Comparison of ENCODE assay signal across 12 mouse cellular contexts in the genomic region with DNA sequence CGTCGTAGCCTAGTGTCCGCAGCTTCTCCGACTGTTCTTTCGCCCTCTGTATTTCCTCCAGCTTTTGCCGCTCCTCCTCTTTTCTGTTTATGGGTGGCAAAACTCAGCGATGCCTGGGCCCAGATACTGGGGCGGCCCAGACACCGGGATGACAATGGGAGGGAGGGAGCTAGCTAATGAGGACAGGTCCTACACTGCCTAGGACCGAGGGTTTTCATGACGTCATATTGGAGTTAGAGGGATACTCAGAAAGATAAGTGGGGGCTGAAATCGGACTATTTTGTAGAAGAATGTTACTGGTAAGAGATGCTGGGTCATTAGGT. TPM values are rescaled to one million over a fixed set of nuclear protein-coding genes. Genes with fewer than 3 reads are reported as not detected.
DNase-seq lines count a peak whose midpoint lies in the region; ATAC-seq and TF ChIP-seq lines count a peak whose summit lies in the region.
"Had no signal": no experiment of that assay in that cellular context is flagged by ENCODE, and none has a peak within 500 bp of the region (broad histone marks: within the 10 kb centered on the region; RNA-seq: fewer than 3 reads in every experiment).

No protein-coding gene starts in this region.

- peak overlapping the region; percentile 56 for H3K4me2 ChIP-seq in heart, postnatal 0 days (ENCODE audit: low read depth, low read length)
- peak overlapping the region; percentile 29 for H3K4me2 ChIP-seq in forebrain, postnatal 0 days (ENCODE audit: low read depth)
- H3K4me2 ChIP-seq in liver, embryonic 14.5 days (ENCODE audit: low read depth), result peak overlapping the region; percentile 26

- ATAC-seq in heart, postnatal 0 days (ENCODE audit: insufficient read depth, low read depth), result no peak
- no peak for ATAC-seq in forebrain, postnatal 0 days
- ATAC-seq in liver, embryonic 14.5 days (ENCODE audit: insufficient read depth), result no peak

- no peaks in the 10 kb centered on the region for H3K9me3 ChIP-seq in heart, postnatal 0 days (replicated peaks; ENCODE audit: control insufficient read depth, low read length)
- H3K9me3 ChIP-seq in ES-Bruce4 (replicated peaks; ENCODE audit: control insufficient read depth, insufficient read depth, low read length, poor library complexity, severe bottlenecking), result no peaks in the 10 kb centered on the region
- H3K9me3 ChIP-seq in forebrain, postnatal 0 days (ENCODE audit: low read length), result no peaks in the 10 kb centered on the region
- no peaks in the 10 kb centered on the region for H3K9me3 ChIP-seq in liver, embryonic 14.5 days (ENCODE audit: control insufficient read depth, low read length)

- no peaks in the 10 kb centered on the region for H3K36me3 ChIP-seq in heart, postnatal 0 days (replicated peaks; ENCODE audit: control insufficient read depth, insufficient read depth, low read length)
- no peaks in the 10 kb centered on the region for H3K36me3 ChIP-seq in ES-Bruce4 (ENCODE audit: control insufficient read depth, insufficient read depth, low read length, poor library complexity, severe bottlenecking)
- no peaks in the 10 kb centered on the region for H3K36me3 ChIP-seq in forebrain, postnatal 0 days (ENCODE audit: insufficient read depth)
- H3K36me3 ChIP-seq in liver, embryonic 14.5 days (replicated peaks; ENCODE audit: control insufficient read depth, insufficient read depth, low read depth), result no peaks in the 10 kb centered on the region

- H3K4me3 ChIP-seq in heart, postnatal 0 days (ENCODE audit: low read depth, low read length), result peak overlapping the region; percentile 33
- H3K4me3 ChIP-seq in ES-Bruce4 (ENCODE audit: low read depth, low read length), result peak overlapping the region; percentile 47
- peak overlapping the region; percentile 11; the same call in 1 of the 2 replicates for H3K4me3 ChIP-seq in forebrain, postnatal 0 days (ENCODE audit: low read depth, low read length)
- no peak overlapping the region for H3K4me3 ChIP-seq in liver, embryonic 14.5 days (ENCODE audit: insufficient read depth in 1 of 2, low read depth in 2 of 2, low read length in 2 of 2)

- H3K9ac ChIP-seq in heart, postnatal 0 days (replicated peaks; ENCODE audit: low read depth, low read length), result no peak overlapping the region
- H3K9ac ChIP-seq in ES-Bruce4 (ENCODE audit: low read depth, poor library complexity, severe bottlenecking), result no peak overlapping the region
- no peak overlapping the region for H3K9ac ChIP-seq in forebrain, postnatal 0 days
- no peak overlapping the region for H3K9ac ChIP-seq in liver, embryonic 14.5 days (replicated peaks)

- no peak for TF ChIP-seq POLR2A in ES-Bruce4 (IDR thresholded peaks at IDR 0.05; ENCODE audit: insufficient read depth, low read length)

- H3K4me1 ChIP-seq in heart, postnatal 0 days (ENCODE audit: control insufficient read depth, insufficient read depth), result peaks cover 21% of the 10 kb centered on the region
- H3K4me1 ChIP-seq in ES-Bruce4 (ENCODE audit: control insufficient read depth, insufficient read depth, low read length), result no peaks in the 10 kb centered on the region
- peaks cover 15% of the 10 kb centered on the region for H3K4me1 ChIP-seq in forebrain, postnatal 0 days (ENCODE audit: insufficient read depth)
- H3K4me1 ChIP-seq in liver, embryonic 14.5 days (replicated peaks; ENCODE audit: control insufficient read depth in 2 of 2, insufficient read depth in 2 of 2, low read length in 1 of 2), result no peaks in the 10 kb centered on the region

- DNase-seq in heart, postnatal 0 days (ENCODE audit: low spot score), result no peak
- DNase-seq in heart, postnatal 4 days, result no peak
- DNase-seq in forebrain, postnatal 0 days, result no peak
- no peak for DNase-seq in liver, embryonic 14.5 days (ENCODE audit: low read depth in 3 of 3, low spot score in 3 of 3)
- no peak for DNase-seq in cerebellum, adult 9-10 months
- DNase-seq in spleen, postnatal 4 days (ENCODE audit: low spot score in 2 of 2), result no peak
- DNase-seq in left cerebral cortex, postnatal 4 days, result no peak
- DNase-seq: embryo, embryonic 11 days had no signal

- no peak for TF ChIP-seq CTCF in heart, postnatal 0 days (IDR thresholded peaks at IDR 0.05; ENCODE audit: low read depth)
- TF ChIP-seq CTCF in ES-Bruce4 (IDR thresholded peaks at IDR 0.05; ENCODE audit: low read depth, low read length), result no peak
- no peak for TF ChIP-seq CTCF in forebrain, postnatal 0 days (IDR thresholded peaks at IDR 0.05; ENCODE audit: low read depth)
- no peak for TF ChIP-seq CTCF in liver, embryonic 14.5 days (IDR thresholded peaks at IDR 0.05; ENCODE audit: low read depth)

- intact Hi-C loops in left cerebral cortex, postnatal 4 days (cut with DNase I), result no loop called here

- H3K27me3 ChIP-seq in heart, postnatal 0 days (ENCODE audit: control insufficient read depth, insufficient read depth, low read length), result peaks cover 97% of the 10 kb centered on the region
- H3K27me3 ChIP-seq in ES-Bruce4 (ENCODE audit: control insufficient read depth, insufficient read depth, low read length, poor library complexity, severe bottlenecking), result no peaks in the 10 kb centered on the region
- peaks cover 96% of the 10 kb centered on the region for H3K27me3 ChIP-seq in forebrain, postnatal 0 days (ENCODE audit: insufficient read depth, low read length)
- peaks cover 98% of the 10 kb centered on the region for H3K27me3 ChIP-seq in liver, embryonic 14.5 days (ENCODE audit: control insufficient read depth, insufficient read depth, low read length)

- TF ChIP-seq EP300 in heart, postnatal 0 days (IDR thresholded peaks at IDR 0.05; ENCODE audit: low read depth), result no peak
- no peak for TF ChIP-seq EP300 in ES-Bruce4 (IDR thresholded peaks at IDR 0.05; ENCODE audit: insufficient read depth, low read depth, low read length)
- no peak for TF ChIP-seq EP300 in liver, embryonic 14.5 days (IDR thresholded peaks at IDR 0.05; ENCODE audit: low read depth)

- 3% methylated on average over 12 of the region's 12 CpGs for WGBS in heart, postnatal 0 days
- WGBS in forebrain, postnatal 0 days, result 3% methylated on average over 12 of the region's 12 CpGs
- 3% methylated on average over 12 of the region's 12 CpGs for WGBS in liver, embryonic 14.5 days (ENCODE audit: insufficient replicate concordance)

- H3K27ac ChIP-seq in heart, postnatal 0 days (ENCODE audit: low read depth), result no peak overlapping the region
- no peak overlapping the region for H3K27ac ChIP-seq in ES-Bruce4 (ENCODE audit: insufficient read depth, low read length)
- H3K27ac ChIP-seq in forebrain, postnatal 0 days (ENCODE audit: low read depth, low read length), result no peak overlapping the region
- no peak overlapping the region for H3K27ac ChIP-seq in liver, embryonic 14.5 days
- H3K27ac ChIP-seq: macrophage had no signal

RNA-seq across cellular contexts. Expression of gene Tnfrsf25, which starts 5.4 kb away (rescaled TPM):
- total RNA-seq in heart, postnatal 0 days (2014; rRNA removed; ENCODE audit: low replicate concordance), result 0.89 TPM in 1 of 2 replicates, not detected in the other
- polyA plus RNA-seq in heart, postnatal 0 days (2015; fragmentation: Nextera tagmentation; extraction: Ambion mirVana), result 0.75 and 1.2 TPM in 2 replicates
- total RNA-seq in heart, postnatal 4 days (2021), result 1 to 10 TPM in 1 of 2 experiments, under 1 TPM in 1; 0.88 to 2.2 TPM
- polyA plus RNA-seq in ES-Bruce4 (2011; ENCODE audit: insufficient read depth, insufficient read length, low read depth, missing spikeins), result 1.5 and 2.0 TPM in 2 replicates
- total RNA-seq in forebrain, postnatal 0 days (2014; rRNA removed), result 1.4 TPM in 1 of 2 replicates, not detected in the other
- 0.19 and 0.30 TPM in 2 replicates for polyA plus RNA-seq in forebrain, postnatal 0 days (2015; fragmentation: Nextera tagmentation; extraction: Ambion mirVana)
- 0.68 and 0.93 TPM in 2 replicates for polyA plus RNA-seq in liver, embryonic 14.5 days (2012; rRNA removed)
- 0.15 and 0.16 TPM in 2 replicates for polyA plus RNA-seq in liver, embryonic 14.5 days (2014; fragmentation: Nextera tagmentation; extraction: Ambion mirVana)
- total RNA-seq in left cerebral cortex, postnatal 4 days (2021), result 1 to 10 TPM; 2.3 to 2.6 TPM
- total RNA-seq: G1E had no signal
- polyA plus RNA-seq: G1E had no signal

RNA-seq across cellular contexts. Expression of gene Espn, which starts 31.0 kb away (rescaled TPM):
- 0.34 and 0.97 TPM in 2 replicates for total RNA-seq in heart, postnatal 0 days (2014; rRNA removed; ENCODE audit: low replicate concordance)
- polyA plus RNA-seq in heart, postnatal 0 days (2015; fragmentation: Nextera tagmentation; extraction: Ambion mirVana), result 0.69 and 0.87 TPM in 2 replicates
- 1 to 10 TPM; 1.5 to 1.8 TPM for total RNA-seq in heart, postnatal 4 days (2021)
- 18.8 and 19.3 TPM in 2 replicates for polyA plus RNA-seq in ES-Bruce4 (2011; ENCODE audit: insufficient read depth, insufficient read length, low read depth, missing spikeins)
- 0.08 and 0.71 TPM in 2 replicates for total RNA-seq in forebrain, postnatal 0 days (2014; rRNA removed)
- polyA plus RNA-seq in forebrain, postnatal 0 days (2015; fragmentation: Nextera tagmentation; extraction: Ambion mirVana), result 0.50 and 0.69 TPM in 2 replicates
- 1.2 and 1.5 TPM in 2 replicates for polyA plus RNA-seq in liver, embryonic 14.5 days (2012; rRNA removed)
- polyA plus RNA-seq in liver, embryonic 14.5 days (2014; fragmentation: Nextera tagmentation; extraction: Ambion mirVana), result 1.2 and 1.9 TPM in 2 replicates
- total RNA-seq in left cerebral cortex, postnatal 4 days (2021), result under 1 TPM in 1 of 2 experiments, not detected in 1; 0.46 TPM

RNA-seq across cellular contexts. Expression of gene Hes2, which starts 37.5 kb away (rescaled TPM):
- total RNA-seq in heart, postnatal 0 days (2014; rRNA removed; ENCODE audit: low replicate concordance), result not detected in 2 replicates
- not detected in 2 replicates for polyA plus RNA-seq in heart, postnatal 0 days (2015; fragmentation: Nextera tagmentation; extraction: Ambion mirVana)
- total RNA-seq in heart, postnatal 4 days (2021), result not detected
- polyA plus RNA-seq in ES-Bruce4 (2011; ENCODE audit: insufficient read depth, insufficient read length, low read depth, missing spikeins), result 0.39 TPM in 1 of 2 replicates, not detected in the other
- not detected in 2 replicates for total RNA-seq in forebrain, postnatal 0 days (2014; rRNA removed)
- not detected in 2 replicates for polyA plus RNA-seq in forebrain, postnatal 0 days (2015; fragmentation: Nextera tagmentation; extraction: Ambion mirVana)
- polyA plus RNA-seq in liver, embryonic 14.5 days (2012; rRNA removed), result 0.01 and 0.02 TPM in 2 replicates
- 0.05 TPM in 1 of 2 replicates, not detected in the other for polyA plus RNA-seq in liver, embryonic 14.5 days (2014; fragmentation: Nextera tagmentation; extraction: Ambion mirVana)
- not detected for total RNA-seq in left cerebral cortex, postnatal 4 days (2021)
- total RNA-seq: adrenal gland, postnatal 4 days had no signal

RNA-seq across cellular contexts. Expression of gene Plekhg5, which starts 48.8 kb away (rescaled TPM):
- total RNA-seq in heart, postnatal 0 days (2014; rRNA removed; ENCODE audit: low replicate concordance), result 16.6 and 18.0 TPM in 2 replicates
- 8.8 and 10.6 TPM in 2 replicates for polyA plus RNA-seq in heart, postnatal 0 days (2015; fragmentation: Nextera tagmentation; extraction: Ambion mirVana)
- 10 to 100 TPM; 35.0 to 35.3 TPM for total RNA-seq in heart, postnatal 4 days (2021)
- polyA plus RNA-seq in ES-Bruce4 (2011; ENCODE audit: insufficient read depth, insufficient read length, low read depth, missing spikeins), result 17.5 and 20.5 TPM in 2 replicates
- 16.6 and 18.6 TPM in 2 replicates for total RNA-seq in forebrain, postnatal 0 days (2014; rRNA removed)
- 9.2 and 12.8 TPM in 2 replicates for polyA plus RNA-seq in forebrain, postnatal 0 days (2015; fragmentation: Nextera tagmentation; extraction: Ambion mirVana)
- polyA plus RNA-seq in liver, embryonic 14.5 days (2012; rRNA removed), result 4.5 and 4.7 TPM in 2 replicates
- polyA plus RNA-seq in liver, embryonic 14.5 days (2014; fragmentation: Nextera tagmentation; extraction: Ambion mirVana), result 2.6 and 4.8 TPM in 2 replicates
- 10 to 100 TPM; 21.2 to 25.7 TPM for total RNA-seq in left cerebral cortex, postnatal 4 days (2021)

RNA-seq across cellular contexts. Expression of gene Acot7, which starts 56.8 kb away (rescaled TPM):
- 17.9 and 39.5 TPM in 2 replicates for total RNA-seq in heart, postnatal 0 days (2014; rRNA removed; ENCODE audit: low replicate concordance)
- polyA plus RNA-seq in heart, postnatal 0 days (2015; fragmentation: Nextera tagmentation; extraction: Ambion mirVana), result 68.8 and 73.5 TPM in 2 replicates
- 10 to 100 TPM; 54.3 to 58.4 TPM for total RNA-seq in heart, postnatal 4 days (2021)
- polyA plus RNA-seq in ES-Bruce4 (2011; ENCODE audit: insufficient read depth, insufficient read length, low read depth, missing spikeins), result 49.5 and 52.6 TPM in 2 replicates
- 191 and 193 TPM in 2 replicates for total RNA-seq in forebrain, postnatal 0 days (2014; rRNA removed)
- polyA plus RNA-seq in forebrain, postnatal 0 days (2015; fragmentation: Nextera tagmentation; extraction: Ambion mirVana), result 411 and 466 TPM in 2 replicates
- 10.8 and 12.5 TPM in 2 replicates for polyA plus RNA-seq in liver, embryonic 14.5 days (2012; rRNA removed)
- 12.2 and 13.0 TPM in 2 replicates for polyA plus RNA-seq in liver, embryonic 14.5 days (2014; fragmentation: Nextera tagmentation; extraction: Ambion mirVana)
- 100 to 1,000 TPM; 349 to 380 TPM for total RNA-seq in left cerebral cortex, postnatal 4 days (2021)

Comparison
In these comparisons a context has a peak if more than half of its experiments do, and no peak if none do; other contexts are left out.
1. H3K4me3 ChIP-seq: peak in heart, postnatal 0 days (single experiment), ES-Bruce4 (single experiment) and forebrain, postnatal 0 days (single experiment); none in liver, embryonic 14.5 days (0 of 2).
2. Peak in every context shown above with its lines, with median percentiles within 50 percentile points of each other: H3K4me2 ChIP-seq.